Mouse (Mus musculus) MEL (cell line): ENCODE results near the gene Ift88. TPM values are rescaled to one million over a fixed set of nuclear protein-coding genes. Genes with fewer than 3 reads are reported as not detected.

Experiments used
- DNase-seq: peaks from one replicate; pipeline ENCODE4 v3.0.0; 2011; ENCODE audit warnings: low read depth, low spot score
- H3K27ac ChIP-seq: 2 replicates; pipeline ENCODE4 v1.5.1; 2012; ENCODE audit warnings: low read depth, mild to moderate bottlenecking, control low read depth, low read length, moderate library complexity; ENCODE audit not compliant: control insufficient read depth
- H3K27me3 ChIP-seq, 2 experiments: fragments of 150-350 bp in 1 of 2; sonication (generic) in 1 of 2; 2 replicates each; pipeline ENCODE4 v1.6.1; 2012; ENCODE audit warnings: low read length in 2 of 2, mild to moderate bottlenecking in 2 of 2, improper control_type of control experiment in 1 of 2, moderate library complexity in 1 of 2; ENCODE audit not compliant: insufficient read depth in 2 of 2, control insufficient read depth in 1 of 2
- H3K36me3 ChIP-seq, 2 experiments: 2 replicates each; pipeline ENCODE4 v1.6.1; 2012 to 2014; ENCODE audit warnings: low read length in 2 of 2, improper control_type of control experiment in 1 of 2, inconsistent platforms in 1 of 2, mild to moderate bottlenecking in 1 of 2; ENCODE audit not compliant: insufficient read depth in 2 of 2, control insufficient read depth in 1 of 2
- H3K4me1 ChIP-seq, 2 experiments: fragments of 150-350 bp in 1 of 2; sonication (generic) in 1 of 2; 2 replicates each; pipeline ENCODE4 v1.6.1; 2012; ENCODE audit warnings: low read length in 2 of 2, improper control_type of control experiment in 1 of 2, mild to moderate bottlenecking in 1 of 2; ENCODE audit not compliant: insufficient read depth in 2 of 2, control insufficient read depth in 1 of 2
- H3K4me3 ChIP-seq, 2 experiments: fragments of 150-350 bp in 1 of 2; sonication (generic) in 1 of 2; 2 replicates each; pipeline ENCODE4 v1.5.1; 2012; ENCODE audit warnings: low read depth in 2 of 2, low read length in 2 of 2, mild to moderate bottlenecking in 2 of 2, moderate library complexity in 2 of 2, control low read depth in 1 of 2, improper control_type of control experiment in 1 of 2; ENCODE audit not compliant: control insufficient read depth in 1 of 2, insufficient read depth in 1 of 2
- H3K79me2 ChIP-seq: 2 replicates; pipeline ENCODE4 v1.6.1; 2012; ENCODE audit warnings: mild to moderate bottlenecking, low read length, moderate library complexity; ENCODE audit not compliant: control insufficient read depth, poor library complexity, insufficient read depth
- H3K9ac ChIP-seq: 2 replicates; pipeline ENCODE4 v1.6.1; 2012; ENCODE audit warnings: low read depth, mild to moderate bottlenecking, control low read depth, low read length, moderate library complexity; ENCODE audit not compliant: control insufficient read depth, poor library complexity, severe bottlenecking
- H3K9me3 ChIP-seq: fragments of 150-350 bp; sonication (generic); replicated peaks from 2 replicates; pipeline ENCODE4 v1.6.1; 2012; ENCODE audit warnings: mild to moderate bottlenecking, low read length, improper control_type of control experiment, moderate library complexity; ENCODE audit not compliant: insufficient read depth
- BHLHE40 ChIP-seq: IDR thresholded peaks from 2 replicates; pipeline ENCODE4 v1.6.1; 2012; ENCODE audit warnings: low read depth, mild to moderate bottlenecking, inconsistent platforms, low read length, improper control_type of control experiment, borderline replicate concordance
- E2F4 ChIP-seq: IDR thresholded peaks from 2 replicates; pipeline ENCODE4 v1.6.1; 2011; ENCODE audit warnings: low read depth, low read length, improper control_type of control experiment, borderline replicate concordance
- EP300 ChIP-seq, 2 experiments: IDR thresholded peaks; 2 replicates each; pipeline ENCODE4 v1.6.1; 2011; ENCODE audit warnings: improper control_type of control experiment in 2 of 2, low read length in 2 of 2, low read depth in 1 of 2, mild to moderate bottlenecking in 1 of 2
- GABPA ChIP-seq: IDR thresholded peaks from 2 replicates; pipeline ENCODE4 v1.6.1; 2012; ENCODE audit warnings: low read depth, mild to moderate bottlenecking, inconsistent platforms, low read length, improper control_type of control experiment, moderate library complexity
- GATA1 ChIP-seq: IDR thresholded peaks from 2 replicates; pipeline ENCODE4 v1.6.1; 2011; ENCODE audit warnings: low read depth, low read length, improper control_type of control experiment
- HCFC1 ChIP-seq: IDR thresholded peaks from 2 replicates; pipeline ENCODE4 v1.6.1; 2012; ENCODE audit warnings: low read depth, mild to moderate bottlenecking, inconsistent platforms, low read length, improper control_type of control experiment, moderate library complexity
- JUND ChIP-seq: IDR thresholded peaks from 2 replicates; pipeline ENCODE4 v1.6.1; 2011; ENCODE audit warnings: low read depth, mild to moderate bottlenecking, improper control_type of control experiment, low read length
- KAT2A ChIP-seq: conservative IDR thresholded peaks from 2 replicates; pipeline ENCODE4 v1.6.1; 2012; ENCODE audit warnings: low read depth, low read length, improper control_type of control experiment, inconsistent platforms
- MXI1 ChIP-seq: IDR thresholded peaks from 2 replicates; pipeline ENCODE4 v1.6.1; 2011; ENCODE audit warnings: mild to moderate bottlenecking, low read depth, low read length, improper control_type of control experiment
- POLR2A ChIP-seq, 2 experiments: IDR thresholded peaks; 2 replicates each; pipeline ENCODE4 v1.6.1; 2011 to 2012; ENCODE audit warnings: low read length in 2 of 2, mild to moderate bottlenecking in 2 of 2, control low read depth in 1 of 2, improper control_type of control experiment in 1 of 2, low read depth in 1 of 2, moderate library complexity in 1 of 2; ENCODE audit not compliant: control insufficient read depth in 1 of 2, insufficient read depth in 1 of 2, poor library complexity in 1 of 2
- RAD21 ChIP-seq: IDR thresholded peaks from 2 replicates; pipeline ENCODE4 v1.6.1; 2011; ENCODE audit warnings: mild to moderate bottlenecking, low read depth, low read length, improper control_type of control experiment
- RCOR1 ChIP-seq: IDR thresholded peaks from 2 replicates; pipeline ENCODE4 v1.6.1; 2012; ENCODE audit warnings: low read depth, mild to moderate bottlenecking, inconsistent platforms, low read length, improper control_type of control experiment
- UBTF ChIP-seq: IDR thresholded peaks from 2 replicates; pipeline ENCODE4 v1.6.1; 2012; ENCODE audit warnings: low read depth, mild to moderate bottlenecking, inconsistent platforms, low read length, improper control_type of control experiment, moderate library complexity, borderline replicate concordance; ENCODE audit not compliant: insufficient read depth
- USF1 ChIP-seq: IDR thresholded peaks from 2 replicates; pipeline ENCODE4 v1.6.1; 2014; ENCODE audit warnings: low read depth, mild to moderate bottlenecking, inconsistent platforms, low read length, improper control_type of control experiment, moderate library complexity
- ZC3H11A ChIP-seq: IDR thresholded peaks from 2 replicates; pipeline ENCODE4 v1.6.1; 2012; ENCODE audit warnings: low read depth, mild to moderate bottlenecking, inconsistent platforms, low read length, improper control_type of control experiment
- ZNF384 ChIP-seq: IDR thresholded peaks from 2 replicates; pipeline ENCODE4 v1.6.1; 2012; ENCODE audit warnings: low read depth, mild to moderate bottlenecking, inconsistent platforms, low read length, improper control_type of control experiment
- polyA plus RNA-seq, 2 experiments: library from polyadenylated mRNA; stranded (reverse) in 1 of 2; unstranded in 1 of 2; fragments of >175 nt in 1 of 2; fragments of >200 nt in 1 of 2; gene quantifications; 2 replicates each; pipeline versions ENCODE4 v1.2.1 to v1.2.4; 2012; ENCODE audit warnings: low replicate concordance in 2 of 2, low read depth in 1 of 2; ENCODE audit not compliant: insufficient read length in 2 of 2, insufficient read depth in 1 of 2, missing spikeins in 1 of 2
- total RNA-seq: library from RNA; depleted of rRNA; stranded (reverse); fragments of 300-350 nt; gene quantifications from 2 replicates; pipeline ENCODE4 v1.2.3, GENCODE M21; 2012

The Ift88 gene
- total and polyA plus RNA-seq, 3 experiments, result 2.4 to 5.1 TPM; not detected in 1

- TF ChIP-seq UBTF (no peak), GATA1 (peak; percentile 51)
Measured at GRCm38 (mm10) chr14:57391621-57392020, 32.2 kb upstream of the Ift88 start (continued).

GRCm38 (mm10) chr14:57392278-57392677, 31.6 kb upstream of the Ift88 start:
- no peaks in the 10 kb centered on the region for H3K79me2 ChIP-seq
- peaks cover 0 to 19% of the 10 kb centered on the region in 2 experiments; a peak in 2 of 4 replicates for H3K36me3 ChIP-seq
- H3K9ac ChIP-seq, result no peak overlapping the region
- peak; percentile 43 for DNase-seq
- no peaks in the 10 kb centered on the region for H3K27me3 ChIP-seq
- peaks cover 12 to 24% of the 10 kb centered on the region in 2 experiments for H3K4me1 ChIP-seq
- H3K9me3 ChIP-seq, result no peaks in the 10 kb centered on the region
- H3K4me3 ChIP-seq, result no peak overlapping the region
- no peak overlapping the region for H3K27ac ChIP-seq
- TF ChIP-seq USF1 (no peak), HCFC1 (no peak), POLR2A (IDR thresholded peaks at IDR 0.05; ENCODE audit: control insufficient read depth in 1 of 2, insufficient read depth in 1 of 2, low read depth in 1 of 2, low read length in 2 of 2, poor library complexity in 1 of 2) (no peak), JUND (no peak), GABPA (no peak), E2F4 (no peak), ZC3H11A (no peak), BHLHE40 (no peak), ZNF384 (no peak), RCOR1 (no peak), RAD21 (no peak), UBTF (no peak), MXI1 (no peak), KAT2A (no peak), EP300 (IDR thresholded peaks at IDR 0.05; ENCODE audit: low read depth in 1 of 2, low read length in 2 of 2) (no peak)

- H3K4me3 ChIP-seq, result no peak overlapping the region
Measured at GRCm38 (mm10) chr14:57395470-57395869, 28.4 kb upstream of the Ift88 start.

More at GRCm38 (mm10) chr14:57395470-57395869, 28.4 kb upstream of the Ift88 start:
- Histone ChIP-seq H3K79me2 (no peaks in the 10 kb centered on the region; the same call in 1 of the 2 replicates), H3K27me3 (no peaks in the 10 kb centered on the region), H3K9me3 (no peaks in the 10 kb centered on the region), H3K27ac (no peak overlapping the region), H3K9ac (no peak overlapping the region), H3K36me3 (peaks cover 0 to 15% of the 10 kb centered on the region in 2 experiments; a peak in 2 of 4 replicates), H3K4me1 (peaks cover 11 to 25% of the 10 kb centered on the region in 2 experiments)
- TF ChIP-seq UBTF, result no peak
- DNase-seq, result no peak
